Mouse (Mus musculus): ENCODE results near the gene Map2k7. TPM values are rescaled to one million over a fixed set of nuclear protein-coding genes. Genes with fewer than 3 reads are reported as not detected.
"Not testable (repeated sequence)": the region's sequence is repeated elsewhere in the genome, so short reads cannot be mapped to it uniquely, and the experiment has no call there.

Gene Map2k7
- total RNA-seq, 2 experiments from 2014 or later: 66.6 to 74.1 TPM

GRCm38 (mm10) chr8:4226323-4226722 is 12.2 kb upstream of the Map2k7 start:
- intact Hi-C loops (cut with DNase I): no loop called here
- DNase-seq: no peak

DNA sequence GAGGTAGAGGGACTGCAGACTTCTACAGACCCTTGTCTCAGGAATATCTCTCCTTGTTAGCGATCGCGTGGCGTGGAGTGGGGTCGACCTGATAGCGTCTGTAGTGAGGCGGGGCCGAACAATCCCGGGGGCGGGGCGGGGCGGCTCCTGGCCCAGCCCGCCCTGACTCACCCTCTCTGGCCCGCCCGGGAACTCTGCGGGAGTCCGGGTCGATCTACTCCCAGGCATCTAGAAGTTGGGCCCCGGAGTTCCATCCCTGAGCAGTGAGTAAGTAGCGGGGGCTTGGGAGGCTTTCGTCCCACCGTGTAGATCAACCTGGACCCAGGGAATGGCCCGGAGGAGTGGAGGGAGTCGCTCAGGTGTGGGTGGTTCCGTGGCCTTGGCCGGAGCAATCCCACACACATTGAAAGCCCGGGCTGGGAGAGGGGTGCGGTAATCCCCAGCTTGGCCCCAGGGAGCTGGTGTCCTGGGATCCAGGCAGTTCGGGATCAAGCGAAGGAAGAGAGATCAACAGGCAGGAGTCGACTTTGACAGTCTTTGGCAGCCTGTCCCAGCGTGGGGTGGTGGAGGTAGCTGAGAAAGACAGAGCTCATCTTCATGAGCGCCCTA is 11.7 kb upstream of the Map2k7 start, which contains the start of gene Lrrc8e:
Lrrc8e (plus strand) TSS at position 89 of the 609 bp plus-strand sequence.
- no peak for DNase-seq
- intact Hi-C loops (cut with DNase I): no loop called here

DNA sequence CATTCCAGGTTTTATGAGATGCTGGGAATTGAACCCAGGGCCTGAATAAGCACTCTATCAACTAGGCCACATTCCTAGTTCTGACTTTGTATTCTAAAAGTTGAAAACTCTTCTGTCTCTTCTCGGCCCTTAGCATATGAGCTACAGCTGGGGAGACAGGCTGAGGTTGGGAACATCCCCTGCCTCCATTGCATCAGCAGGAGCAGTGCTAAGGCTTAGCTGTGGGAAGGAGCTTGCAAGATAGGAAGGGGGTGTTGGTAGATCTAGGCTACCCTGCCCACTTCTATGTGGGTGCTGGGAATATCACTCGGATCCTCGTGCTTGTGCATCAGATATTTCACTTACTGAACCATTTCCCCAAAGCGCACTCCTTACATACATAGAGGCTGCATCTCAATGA is 10.6 kb upstream of the Map2k7 start:
- intact Hi-C loops (cut with DNase I): no loop called here

DNA sequence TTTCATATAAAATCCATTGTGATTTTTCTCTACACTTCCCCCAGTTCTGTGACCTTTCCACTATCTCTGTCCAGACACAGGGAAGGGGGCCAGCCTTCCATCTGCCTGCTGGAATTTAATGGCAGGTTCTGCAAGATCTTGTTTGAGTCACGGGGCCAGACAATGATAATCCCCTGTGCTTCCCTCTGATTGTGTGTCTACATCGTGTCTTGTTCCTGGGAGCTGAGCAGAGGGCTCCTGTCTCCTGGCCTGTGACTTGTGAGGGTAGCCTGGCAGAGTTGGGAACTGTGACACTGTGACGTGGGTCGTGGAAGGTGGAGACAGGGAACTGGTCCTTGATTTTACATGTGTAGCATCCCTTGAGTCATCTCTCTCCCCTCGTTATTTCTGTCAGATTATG is 8.8 kb upstream of the Map2k7 start:
- no peak for DNase-seq
- intact Hi-C loops (cut with DNase I): no loop called here

More for the DNA sequence above, 10.6 kb upstream of the Map2k7 start:
- no peak for DNase-seq

DNA sequence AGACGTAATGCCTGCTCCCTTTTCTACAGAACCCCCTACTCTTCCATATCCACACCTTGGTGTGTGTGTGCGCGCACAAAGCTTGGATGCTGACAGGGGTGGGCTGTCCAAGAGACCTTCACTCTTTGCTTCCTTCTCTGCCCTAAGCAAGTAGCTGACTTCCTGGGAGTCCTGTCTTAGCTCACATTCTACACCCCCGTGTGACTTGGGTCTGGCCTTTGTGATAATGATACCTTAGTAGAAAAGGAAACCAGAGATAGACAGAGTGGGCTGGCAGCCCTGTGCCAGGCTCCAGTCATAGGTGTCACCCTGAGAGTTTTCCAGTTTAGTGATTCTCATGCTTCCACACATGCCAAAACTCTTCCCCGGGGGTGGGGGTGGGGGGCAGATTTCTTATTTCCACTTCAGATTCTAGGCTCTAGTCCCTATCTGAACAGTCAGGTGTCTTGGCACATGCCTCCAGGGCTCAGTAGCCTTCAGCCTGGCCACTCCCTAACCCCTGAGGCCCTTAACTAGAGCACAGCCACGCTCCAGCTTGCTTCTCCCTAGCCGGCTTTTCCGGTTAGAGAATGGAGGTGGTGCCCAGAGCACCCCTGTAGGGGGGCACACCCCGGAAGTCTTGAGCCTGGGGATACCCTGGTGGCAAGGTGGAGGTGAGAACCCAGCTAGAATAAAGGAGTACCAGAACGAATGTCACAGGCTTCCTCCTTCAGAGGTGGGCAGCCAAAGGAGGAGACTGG is 7.8 kb upstream of the Map2k7 start:
- intact Hi-C loops (cut with DNase I): no loop called here
- peak in 1 of 2 experiments; percentile 10 for DNase-seq

- no peak for DNase-seq
- intact Hi-C loops (cut with DNase I): loop anchor here (2.0 kb wide), 1 partner anchor 15 kb away; the partner anchor contains the start of gene Snapc2
These were observed 616 bp upstream of the Map2k7 start for GRCm38 (mm10) chr8:4237814-4238433.

GRCm38 (mm10) chr8:4239193-4239890 is 802 bp downstream of the Map2k7 start:
- intact Hi-C loops (cut with DNase I): loop anchor here (2.0 kb wide), 1 partner anchor 13 kb away; the partner anchor contains the start of gene Snapc2
- DNase-seq: no peak

DNA sequence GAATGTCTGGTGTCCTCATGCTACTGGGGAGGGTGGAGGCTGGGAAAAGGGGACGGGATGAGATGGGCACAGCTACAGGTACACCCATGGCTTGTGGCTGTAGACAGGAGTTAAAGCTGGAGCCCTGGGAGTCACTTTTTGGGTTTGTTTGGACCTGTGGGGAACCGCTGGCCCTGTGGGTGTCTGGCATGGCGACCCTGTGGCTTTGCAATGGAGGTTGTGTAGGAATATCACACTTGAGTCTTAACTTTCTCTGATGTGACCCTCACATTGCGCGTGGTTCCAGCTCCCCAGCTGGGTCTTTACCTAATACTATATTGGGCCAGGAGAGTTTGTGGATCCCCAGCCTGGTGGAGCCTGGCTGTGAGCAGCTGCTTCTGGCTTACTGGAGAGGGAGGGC is 6.5 kb downstream of the Map2k7 start:
- intact Hi-C loops (cut with DNase I): no loop called here
- DNase-seq: no peak

GRCm38 (mm10) chr8:4245737-4246136 is 7.2 kb downstream of the Map2k7 start:
- DNase-seq: no peak
- intact Hi-C loops (cut with DNase I): no loop called here

- intact Hi-C loops (cut with DNase I): no loop called here
- no peak for DNase-seq
These were observed 8.7 kb downstream of the Map2k7 start for GRCm38 (mm10) chr8:4247241-4247640.

DNA sequence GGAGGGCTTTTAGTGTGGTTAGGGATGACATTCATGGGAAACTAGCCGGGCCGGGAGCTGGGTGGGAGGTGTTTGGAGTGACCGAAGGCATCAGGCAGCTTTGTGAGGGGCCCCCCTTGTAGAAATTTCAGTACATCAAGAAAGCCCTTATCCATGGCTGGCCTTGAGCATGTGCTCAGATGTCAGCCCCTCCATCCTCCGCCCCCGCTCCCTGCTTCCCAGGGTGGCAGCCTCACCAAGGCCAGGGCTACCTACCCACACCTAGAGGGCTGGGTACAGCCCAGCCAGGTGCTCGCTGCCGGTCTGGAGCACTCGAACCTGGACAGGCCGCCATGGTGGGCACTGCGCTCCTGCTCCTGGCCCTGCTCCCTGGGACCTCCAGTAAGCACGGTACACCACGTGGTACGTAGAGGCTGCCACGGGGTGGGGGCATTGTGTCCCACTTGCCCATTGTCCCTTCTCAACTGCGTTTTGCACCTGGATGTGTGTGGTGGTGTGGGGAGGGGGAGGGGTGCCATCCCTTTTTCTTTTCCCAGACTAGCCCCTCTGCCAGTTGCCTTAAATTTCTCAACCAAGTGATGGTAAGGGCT is 9.5 kb downstream of the Map2k7 start, which contains the start of gene Tgfbr3l:
Tgfbr3l (plus strand) TSS at position 264 of the 590 bp plus-strand sequence.
- DNase-seq: no peak
- intact Hi-C loops (cut with DNase I): no loop called here

DNA sequence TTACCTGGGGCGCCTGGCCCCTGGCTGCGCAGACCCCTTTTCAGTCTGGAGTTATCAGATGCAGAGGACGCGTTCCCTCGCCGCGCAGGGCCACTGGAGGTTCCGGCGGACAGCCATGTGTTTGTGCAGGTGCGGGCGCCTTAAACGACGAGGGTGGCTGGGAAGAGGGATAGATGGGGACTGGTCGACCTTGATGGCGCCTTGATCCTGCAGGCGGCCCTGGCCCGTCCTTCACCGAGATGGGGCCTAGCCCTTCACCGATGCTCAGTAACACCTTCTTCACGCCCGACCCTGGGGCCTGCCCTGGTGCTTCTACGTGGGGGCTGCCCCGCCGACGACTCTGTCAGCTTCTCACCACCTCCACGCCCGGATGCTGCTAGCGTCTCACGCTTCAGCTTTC is 10.7 kb downstream of the Map2k7 start:
- peak; percentile 63 for DNase-seq
- intact Hi-C loops (cut with DNase I): no loop called here

DNA sequence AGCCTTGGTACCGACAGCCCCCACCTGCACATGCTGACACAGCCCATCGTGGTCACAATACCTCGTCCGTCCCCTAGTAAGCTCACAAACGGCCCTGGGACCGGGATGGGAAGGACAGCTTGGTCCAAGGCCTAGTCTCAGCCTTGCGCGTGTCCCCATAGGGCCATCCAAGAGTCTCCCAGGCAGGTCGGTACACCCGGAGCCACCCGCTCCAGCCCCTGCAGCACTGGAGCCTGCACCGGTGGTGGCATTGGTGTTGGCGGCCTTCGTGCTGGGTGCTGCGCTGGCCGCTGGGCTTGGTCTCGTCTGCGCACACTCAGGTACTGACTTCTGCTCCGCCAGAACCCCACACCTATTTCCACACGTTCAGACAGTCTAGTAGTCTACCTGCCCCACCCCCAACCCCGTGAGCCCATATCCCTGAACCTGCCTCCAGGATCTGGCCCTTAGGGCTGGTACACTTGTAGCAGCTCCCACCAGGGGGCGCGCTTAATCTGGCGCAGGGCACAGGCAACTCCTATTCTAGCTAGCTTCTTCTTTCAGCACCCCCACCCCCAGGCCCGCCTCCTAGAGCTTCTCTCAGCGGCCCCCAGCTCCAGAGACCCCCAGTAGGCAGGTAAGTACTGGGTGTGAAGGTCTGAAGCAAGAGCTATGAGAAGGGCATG is 11.9 kb downstream of the Map2k7 start:
- intact Hi-C loops (cut with DNase I): loop anchor here (5.0 to 10.0 kb wide), 4 partner anchors 122 to 626 kb away; partner anchors contain the start of genes Pcp2, Pet100 and Xab2
- peak; percentile 84 to 92 for DNase-seq

DNA sequence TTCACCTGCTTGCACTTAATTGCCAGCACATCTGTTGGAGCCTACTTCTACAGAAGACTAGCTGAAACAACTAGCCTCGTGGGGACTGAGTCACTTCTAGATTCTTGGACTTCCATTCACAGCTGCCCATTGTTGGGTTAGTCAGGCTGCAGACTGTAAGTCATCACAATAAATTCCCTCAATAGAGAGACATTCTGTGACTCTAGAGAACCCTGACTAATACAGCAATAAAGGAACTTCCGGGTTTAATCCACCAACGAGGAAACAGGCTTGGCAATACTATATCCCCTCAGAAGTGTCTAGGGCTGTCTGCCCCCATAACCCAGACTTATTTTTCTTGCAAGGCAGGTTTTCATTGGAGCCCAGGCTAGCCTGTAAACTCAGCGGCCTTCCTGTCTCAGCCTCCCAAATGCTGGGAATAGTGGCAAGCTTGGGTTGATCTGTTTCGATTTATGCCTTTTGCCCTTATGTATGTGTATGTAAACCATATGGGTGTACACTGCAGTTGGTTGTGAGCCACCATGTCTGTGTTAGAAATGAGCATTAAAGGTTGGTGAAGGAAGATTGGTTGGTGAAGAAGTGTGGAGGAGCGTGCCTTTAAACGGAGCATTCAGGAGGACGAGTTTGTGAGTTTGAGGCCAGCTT is 13.7 kb downstream of the Map2k7 start:
- intact Hi-C loops (cut with DNase I): loop anchor here (2.0 to 10.0 kb wide), 6 partner anchors 13 to 627 kb away; partner anchors contain the start of genes Gm49320, Map2k7, Pcp2 and Pet100
- no peak for DNase-seq

DNA sequence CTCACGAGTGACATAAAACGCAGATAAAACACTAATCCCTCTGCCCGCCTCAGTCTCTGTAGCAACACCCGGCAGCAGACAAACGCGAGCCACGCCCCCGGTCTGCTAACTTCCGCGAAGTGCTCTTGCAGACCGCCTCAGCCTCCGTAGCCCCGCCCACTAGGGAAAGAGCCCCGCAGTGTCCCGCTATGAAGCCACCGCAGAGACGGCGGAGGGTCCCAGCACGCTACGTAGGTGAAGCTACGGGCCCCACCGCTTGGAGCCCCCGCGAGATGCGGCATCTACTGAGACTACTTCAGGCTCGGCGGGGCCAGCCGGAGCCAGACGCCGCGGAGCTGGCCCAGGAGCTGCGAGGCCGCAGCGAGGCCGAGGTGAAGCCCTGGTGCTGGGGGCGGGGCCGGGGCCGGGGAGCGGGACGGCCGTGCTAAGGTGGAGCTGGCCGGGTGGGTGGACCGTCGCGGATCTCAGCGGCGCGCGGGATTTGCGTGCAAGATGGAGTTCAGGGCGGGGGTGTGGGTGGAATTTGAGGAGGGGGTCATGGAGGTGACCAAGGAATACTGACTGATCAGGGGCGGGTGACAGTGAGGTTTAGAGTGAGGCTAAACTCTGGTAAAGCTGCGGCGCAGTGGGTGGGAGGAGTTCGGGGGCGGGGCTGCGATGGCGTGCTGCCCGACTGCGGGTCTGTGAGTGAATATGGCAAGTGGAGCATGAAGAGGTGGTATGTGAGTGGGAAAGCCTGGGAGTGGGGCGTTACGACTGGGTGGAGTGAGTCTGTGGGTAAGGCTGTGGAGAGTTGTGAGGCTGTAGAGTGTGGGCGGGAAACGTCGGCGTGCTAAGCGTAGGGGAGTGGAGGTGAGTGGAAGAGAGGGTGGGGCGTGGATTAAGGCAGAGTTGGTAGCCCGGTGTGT is 14.6 kb downstream of the Map2k7 start, which contains the start of gene Snapc2:
Snapc2 (plus strand) TSS at position 147 of the 908 bp plus-strand sequence.
- DNase-seq: peak; percentile 97 to 98
- intact Hi-C loops (cut with DNase I): loop anchor here (2.0 to 10.0 kb wide), 6 partner anchors 14 to 628 kb away; partner anchors contain the start of genes Gm49320, Map2k7, Pcp2 and Pet100

GRCm38 (mm10) chr8:4254001-4254400 is 15.5 kb downstream of the Map2k7 start:
- intact Hi-C loops (cut with DNase I): loop anchor here (5.0 to 10.0 kb wide), 4 partner anchors 118 to 629 kb away; partner anchors contain the start of genes Pcp2, Pet100 and Xab2
- DNase-seq: peak; percentile 71 to 77

GRCm38 (mm10) chr8:4255471-4255870 is 16.9 kb downstream of the Map2k7 start:
- intact Hi-C loops (cut with DNase I): loop anchor here (10.0 kb wide), 1 partner anchor 631 kb away; the partner anchor contains the start of genes Pcp2, Pet100 and Xab2

GRCm38 (mm10) chr8:4256911-4257310 is 18.4 kb downstream of the Map2k7 start:
- no peak for DNase-seq

More at GRCm38 (mm10) chr8:4255471-4255870, 16.9 kb downstream of the Map2k7 start:
- DNase-seq: not testable (repeated sequence)

More at GRCm38 (mm10) chr8:4256911-4257310, 18.4 kb downstream of the Map2k7 start:
- intact Hi-C loops (cut with DNase I): loop anchor here (10.0 kb wide), 1 partner anchor 632 kb away; the partner anchor contains the start of genes Pcp2, Pet100 and Xab2
